Mouse (Mus musculus) limb, embryonic 10.5 days (tissue): Measurements from ENCODE around the gene Eif2ak4. TPM values are rescaled to one million over a fixed set of nuclear protein-coding genes. Genes with fewer than 3 reads are reported as not detected.
A peak's percentile ranks its signal among the peaks of the same experiment; 100 is the strongest.

ENCODE experiments used
- DNase-seq: peaks from one replicate; pipeline ENCODE4 v3.0.0-alpha.2; 2017; ENCODE audit warnings: low spot score
- H3K27ac ChIP-seq: fragments of 300-500 bp; sonication (generic); 2 replicates; pipeline ENCODE4 v1.5.1; 2016; ENCODE audit warnings: mild to moderate bottlenecking
- H3K27me3 ChIP-seq: fragments of 300-500 bp; sonication (generic); 2 replicates; pipeline ENCODE4 v1.6.1; 2016; ENCODE audit warnings: low read depth, mild to moderate bottlenecking; ENCODE audit not compliant: poor library complexity, severe bottlenecking
- H3K36me3 ChIP-seq: fragments of 300-500 bp; sonication (generic); 2 replicates; pipeline ENCODE4 v1.6.1; 2016; ENCODE audit warnings: mild to moderate bottlenecking, moderate library complexity
- H3K4me1 ChIP-seq: fragments of 300-500 bp; sonication (generic); 2 replicates; pipeline ENCODE4 v1.6.1; 2016
- H3K4me3 ChIP-seq: fragments of 300-500 bp; sonication (generic); 2 replicates; pipeline ENCODE4 v1.5.1; 2016; ENCODE audit warnings: mild to moderate bottlenecking, moderate library complexity
- H3K9me3 ChIP-seq: fragments of 300-500 bp; sonication (generic); replicated peaks from 2 replicates; pipeline ENCODE4 v1.6.1; 2016; ENCODE audit warnings: mild to moderate bottlenecking
- WGBS: fragments of 180-500 bp; shearing (Covaris S2); methylation state at CpG from one replicate; pipeline ENCODE4 v1.1.7; 2016; 5-methylcytosine and 5-hydroxymethylcytosine counted together
- polyA plus RNA-seq: library from polyadenylated mRNA; unstranded; fragments of >200 nt; fragmentation: Nextera tagmentation; extraction: Ambion mirVana; gene quantifications from 2 replicates; pipeline ENCODE4 v1.2.1, GENCODE M21; 2016

Gene Eif2ak4
- polyA plus RNA-seq, 1 experiment from 2014 or later: 15.5 TPM

- Histone ChIP-seq H3K36me3 (no peaks in the 10 kb centered on the region), H3K4me1 (peaks cover 24% of the 10 kb centered on the region), H3K27ac (no peak overlapping the region), H3K4me3 (no peak overlapping the region), H3K9me3 (no peaks in the 10 kb centered on the region), H3K27me3 (no peaks in the 10 kb centered on the region)
- WGBS: 82% methylated on average over 3 of the region's 3 CpGs
- DNase-seq: no peak
These were observed 97.0 kb downstream of the Eif2ak4 start for GRCm38 (mm10) chr2:118485415-118485814.

- DNase-seq: peak; percentile 91
- no peaks in the 10 kb centered on the region for H3K27me3 ChIP-seq
- H3K36me3 ChIP-seq: no peaks in the 10 kb centered on the region
- peaks cover 39% of the 10 kb centered on the region for H3K4me1 ChIP-seq
- H3K9me3 ChIP-seq: no peaks in the 10 kb centered on the region
- H3K27ac ChIP-seq: peak overlapping the region; percentile 42; the same call in 1 of the 2 replicates
- 16% methylated on average over 12 of the region's 12 CpGs for WGBS
- no peak overlapping the region for H3K4me3 ChIP-seq
These were observed 98.5 kb downstream of the Eif2ak4 start for GRCm38 (mm10) chr2:118486933-118487332.

DNA sequence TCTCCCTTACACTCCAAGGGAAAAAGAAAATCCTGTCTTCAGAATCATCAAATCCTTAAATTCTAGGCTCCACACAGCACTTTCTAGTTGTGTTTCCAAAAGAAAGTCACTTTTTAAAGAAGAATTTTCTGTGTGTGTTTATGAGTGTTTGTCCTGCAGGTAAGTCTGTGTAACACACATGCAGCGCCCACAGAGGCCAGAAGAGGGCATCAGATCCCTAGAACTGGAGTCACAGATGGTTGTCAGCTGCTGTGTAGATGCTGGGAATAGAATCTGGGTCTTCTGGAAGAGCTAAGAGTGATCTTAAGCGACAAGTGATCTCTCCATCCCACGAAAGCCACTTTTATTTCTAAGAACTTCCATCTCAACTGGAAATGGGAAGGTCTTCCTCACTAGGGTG lies 99.4 kb downstream of the Eif2ak4 start:
- Histone ChIP-seq H3K4me3 (no peak overlapping the region), H3K9me3 (no peaks in the 10 kb centered on the region), H3K4me1 (peaks cover 41% of the 10 kb centered on the region), H3K36me3 (no peaks in the 10 kb centered on the region), H3K27ac (no peak overlapping the region), H3K27me3 (no peaks in the 10 kb centered on the region)
- peak; percentile 43 for DNase-seq
- WGBS: 67% methylated on average over 3 of the region's 3 CpGs

- peak; percentile 45 for DNase-seq
- H3K27ac ChIP-seq: peak overlapping the region; percentile 79
- H3K4me3 ChIP-seq: 0 out of 2 replicates have a peak overlapping the region, but pooled peaks have one; percentile 2
- H3K9me3 ChIP-seq: no peaks in the 10 kb centered on the region
- no peaks in the 10 kb centered on the region for H3K36me3 ChIP-seq
- H3K4me1 ChIP-seq: peaks cover 50% of the 10 kb centered on the region
- 42% methylated on average over 12 of the region's 12 CpGs for WGBS
- H3K27me3 ChIP-seq: no peaks in the 10 kb centered on the region
These were observed 102.0 kb downstream of the Eif2ak4 start for GRCm38 (mm10) chr2:118490241-118491091.

DNA sequence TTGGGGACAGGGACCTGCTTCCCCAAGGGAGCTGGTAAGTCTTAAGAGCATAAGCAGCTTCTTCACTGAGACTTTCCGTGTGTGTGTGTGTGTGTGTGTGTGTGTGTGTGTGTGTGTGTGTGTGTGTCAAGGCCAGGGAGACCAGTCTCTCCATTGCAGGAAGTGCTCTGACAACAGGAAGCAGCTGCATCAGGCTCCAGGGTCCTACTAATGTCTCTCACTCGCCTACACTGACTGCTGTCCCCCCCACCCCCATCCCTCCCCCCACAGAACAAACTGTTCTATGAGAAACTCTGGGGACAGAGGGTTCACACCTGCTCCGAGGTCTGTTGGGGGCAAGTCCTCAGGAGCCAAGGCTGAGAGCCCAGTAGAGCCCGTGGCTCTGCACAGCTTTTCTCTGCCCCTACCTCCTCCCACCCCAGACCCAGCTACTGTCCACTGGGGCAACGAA lies 102.9 kb downstream of the Eif2ak4 start:
- peaks cover 54% of the 10 kb centered on the region for H3K4me1 ChIP-seq
- no peaks in the 10 kb centered on the region for H3K36me3 ChIP-seq
- no peaks in the 10 kb centered on the region for H3K9me3 ChIP-seq
- 61% methylated on average over 5 of the region's 5 CpGs for WGBS
- no peak overlapping the region for H3K4me3 ChIP-seq
- no peaks in the 10 kb centered on the region for H3K27me3 ChIP-seq
- DNase-seq: peak; percentile 37
- peak overlapping the region; percentile 79 for H3K27ac ChIP-seq

DNA sequence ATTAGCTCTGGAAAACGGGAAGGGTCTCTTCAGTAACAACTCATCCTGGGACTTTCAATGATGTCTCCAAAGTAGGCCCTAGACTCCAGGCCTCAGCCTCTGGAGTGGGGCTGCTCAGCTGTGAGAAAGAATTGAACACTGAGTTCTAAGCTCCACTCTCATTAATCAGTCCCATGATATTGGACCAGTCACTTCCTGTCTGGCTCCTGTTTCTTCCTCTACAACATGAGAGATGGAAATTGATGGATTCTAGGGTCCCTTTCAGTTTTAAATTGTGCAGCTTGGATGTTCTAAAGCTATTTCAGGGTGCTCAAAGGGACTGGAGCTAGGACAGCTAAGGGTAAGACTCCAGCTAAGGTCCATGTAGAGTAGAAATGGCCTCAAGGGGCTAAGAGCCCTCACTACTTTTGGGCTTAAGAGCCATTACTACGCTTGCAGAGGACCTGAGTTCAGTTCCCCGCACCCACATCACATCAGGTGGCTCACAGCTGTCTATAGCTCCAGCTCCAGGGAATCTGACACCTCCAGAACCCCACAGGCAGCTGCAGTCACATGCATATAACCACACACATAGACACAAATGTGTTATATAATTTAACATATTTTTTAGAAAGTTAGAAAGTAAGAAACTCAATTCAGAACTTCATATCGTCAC lies 103.5 kb downstream of the Eif2ak4 start:
- no peak for DNase-seq
- H3K4me1 ChIP-seq: peaks cover 51% of the 10 kb centered on the region
- WGBS: 75% methylated on average over 4 of the region's 4 CpGs
- H3K27me3 ChIP-seq: no peaks in the 10 kb centered on the region
- H3K9me3 ChIP-seq: no peaks in the 10 kb centered on the region
- no peaks in the 10 kb centered on the region for H3K36me3 ChIP-seq
- no peak overlapping the region for H3K4me3 ChIP-seq
- H3K27ac ChIP-seq: peak overlapping the region; percentile 79

- 76% methylated on average over 9 of the region's 9 CpGs for WGBS
These were observed 106.6 kb downstream of the Eif2ak4 start for GRCm38 (mm10) chr2:118495024-118495423.

DNA sequence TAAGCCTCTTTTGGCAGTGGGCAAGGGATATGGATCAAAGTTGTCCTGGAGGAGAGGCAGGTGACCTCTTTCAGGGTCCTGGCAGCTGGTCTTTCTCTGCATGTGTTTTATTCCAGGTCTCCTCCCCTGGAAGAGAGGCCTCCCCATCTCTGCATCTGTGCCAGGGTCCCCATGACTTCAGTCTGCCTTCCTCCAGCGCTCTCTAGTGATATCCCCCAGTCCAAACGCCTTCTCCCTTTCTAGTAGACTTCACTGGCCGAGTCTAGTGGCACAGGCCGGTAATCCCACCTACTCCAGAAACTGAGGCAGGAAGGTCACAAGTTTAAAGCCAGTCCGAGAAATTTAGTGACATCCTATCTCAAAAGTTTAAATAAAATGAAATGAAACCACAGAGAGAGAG lies 109.5 kb downstream of the Eif2ak4 start:
- Histone ChIP-seq H3K4me3 (no peak overlapping the region), H3K27me3 (no peaks in the 10 kb centered on the region), H3K36me3 (no peaks in the 10 kb centered on the region), H3K9me3 (no peaks in the 10 kb centered on the region), H3K4me1 (peaks cover 42% of the 10 kb centered on the region), H3K27ac (peak overlapping the region; percentile 53; the same call in 1 of the 2 replicates)
- no peak for DNase-seq
- WGBS: 85% methylated on average over 5 of the region's 5 CpGs

More at GRCm38 (mm10) chr2:118495024-118495423, 106.6 kb downstream of the Eif2ak4 start:
- Histone ChIP-seq H3K4me3 (no peak overlapping the region), H3K27me3 (no peaks in the 10 kb centered on the region), H3K27ac (peak overlapping the region; percentile 61; the same call in 1 of the 2 replicates), H3K36me3 (no peaks in the 10 kb centered on the region), H3K9me3 (no peaks in the 10 kb centered on the region), H3K4me1 (peaks cover 52% of the 10 kb centered on the region)
- DNase-seq: no peak

GRCm38 (mm10) chr2:118498476-118498875 lies 110.1 kb downstream of the Eif2ak4 start:
- Histone ChIP-seq H3K27me3 (no peaks in the 10 kb centered on the region), H3K36me3 (no peaks in the 10 kb centered on the region), H3K27ac (peak overlapping the region; percentile 69; the same call in 1 of the 2 replicates), H3K4me1 (peaks cover 42% of the 10 kb centered on the region), H3K4me3 (no peak overlapping the region), H3K9me3 (no peaks in the 10 kb centered on the region)
- WGBS: 83% methylated on average over 6 of the region's 6 CpGs
- no peak for DNase-seq

GRCm38 (mm10) chr2:118499135-118499961 lies 110.9 kb downstream of the Eif2ak4 start:
- H3K27me3 ChIP-seq: no peaks in the 10 kb centered on the region
- 52% methylated on average over 20 of the region's 20 CpGs for WGBS

DNA sequence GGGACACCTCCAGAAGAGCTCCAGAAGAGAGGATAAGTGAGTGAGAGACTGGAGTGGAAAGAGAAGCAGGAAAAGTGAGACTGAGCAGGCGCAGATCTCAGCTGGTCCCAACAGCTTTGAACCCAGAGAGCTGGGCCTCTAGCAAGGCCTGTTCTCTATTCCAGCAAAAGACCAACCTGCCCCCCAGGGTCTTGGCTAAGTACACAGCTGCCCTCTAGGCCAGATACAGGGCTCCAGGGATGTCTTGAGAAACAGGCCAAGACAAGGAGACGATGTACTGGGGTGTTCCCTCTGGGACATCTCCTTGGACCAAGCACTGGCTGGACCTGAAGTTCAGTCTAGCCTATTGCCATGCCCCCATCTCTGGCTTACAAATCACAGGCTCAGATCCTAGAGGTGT lies 111.8 kb downstream of the Eif2ak4 start:
- Histone ChIP-seq H3K4me3 (no peak overlapping the region), H3K4me1 (peaks cover 36% of the 10 kb centered on the region), H3K9me3 (no peaks in the 10 kb centered on the region), H3K27me3 (no peaks in the 10 kb centered on the region), H3K27ac (peak overlapping the region; percentile 69), H3K36me3 (no peaks in the 10 kb centered on the region)
- no peak for DNase-seq
- WGBS: 84% methylated on average over 2 of the region's 2 CpGs

More at GRCm38 (mm10) chr2:118499135-118499961, 110.9 kb downstream of the Eif2ak4 start:
- DNase-seq: no peak
- peak overlapping the region; percentile 69 for H3K27ac ChIP-seq
- H3K36me3 ChIP-seq: no peaks in the 10 kb centered on the region
- peaks cover 42% of the 10 kb centered on the region for H3K4me1 ChIP-seq
- no peaks in the 10 kb centered on the region for H3K9me3 ChIP-seq
- no peak overlapping the region for H3K4me3 ChIP-seq

- H3K36me3 ChIP-seq: no peaks in the 10 kb centered on the region
- no peak overlapping the region for H3K27ac ChIP-seq
- peaks cover 32% of the 10 kb centered on the region for H3K4me1 ChIP-seq
- H3K27me3 ChIP-seq: no peaks in the 10 kb centered on the region
- 90% methylated on average over 7 of the region's 7 CpGs for WGBS
- DNase-seq: no peak
- no peaks in the 10 kb centered on the region for H3K9me3 ChIP-seq
- H3K4me3 ChIP-seq: no peak overlapping the region
These were observed 118.7 kb downstream of the Eif2ak4 start for GRCm38 (mm10) chr2:118507126-118507525.
